Mouse (Mus musculus) adrenal gland, adult (tissue): ENCODE measurements at regions not wholly inside any gene's neighbourhood (a gene's known extent, or its start where the extent isn't known, plus 50 kb on each side); places are given as distances from the start of the nearest gene placed in this dataset.

Source experiments
- DNase-seq, 2 experiments: peaks; one replicate each; pipeline ENCODE4 v3.0.0; 2022 to 2023; ENCODE audit warnings: low spot score in 1 of 2; ENCODE audit not compliant: inconsistent age in 2 of 2

DNA sequence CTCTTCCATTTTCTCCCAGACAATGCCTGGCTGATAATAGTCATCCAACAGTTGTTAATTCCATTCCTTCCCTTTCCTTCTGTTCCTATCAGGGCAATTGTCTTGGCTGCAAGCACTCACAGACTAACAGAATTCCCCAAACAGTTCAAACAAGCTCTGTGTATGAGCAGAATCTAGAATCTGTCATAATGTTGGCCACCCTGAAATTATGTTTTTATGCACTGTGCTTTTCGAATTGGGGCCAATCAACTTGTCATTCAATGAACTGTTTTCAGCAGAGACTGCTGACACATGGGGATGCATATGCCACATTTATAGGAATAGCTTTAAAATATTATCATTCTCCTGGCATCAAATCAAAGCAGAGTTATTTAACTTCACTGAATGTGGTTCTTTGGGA, 235.8 kb upstream of the Tmtc4 start:
- DNase-seq, result no peak

DNA sequence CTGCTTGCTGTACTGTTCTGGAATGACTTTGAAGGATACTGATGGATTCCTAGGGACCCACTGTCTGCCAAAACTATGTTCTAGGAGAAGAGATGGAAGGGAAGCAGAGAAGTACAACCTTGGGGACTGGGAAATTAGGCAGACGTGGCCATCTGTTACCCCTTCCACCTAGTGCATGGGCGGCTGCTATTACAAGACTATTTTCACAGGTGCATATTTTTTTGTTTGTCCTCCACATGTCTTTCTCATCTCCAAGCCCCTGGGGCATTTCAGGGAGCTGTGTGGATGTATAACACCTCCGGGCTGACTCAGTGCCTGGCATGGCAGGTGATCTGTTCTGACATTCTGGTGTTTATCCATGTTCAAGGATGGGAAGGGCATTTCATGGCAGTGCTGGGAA, 226.4 kb upstream of the Tmtc4 start:
- DNase-seq, result no peak

DNA sequence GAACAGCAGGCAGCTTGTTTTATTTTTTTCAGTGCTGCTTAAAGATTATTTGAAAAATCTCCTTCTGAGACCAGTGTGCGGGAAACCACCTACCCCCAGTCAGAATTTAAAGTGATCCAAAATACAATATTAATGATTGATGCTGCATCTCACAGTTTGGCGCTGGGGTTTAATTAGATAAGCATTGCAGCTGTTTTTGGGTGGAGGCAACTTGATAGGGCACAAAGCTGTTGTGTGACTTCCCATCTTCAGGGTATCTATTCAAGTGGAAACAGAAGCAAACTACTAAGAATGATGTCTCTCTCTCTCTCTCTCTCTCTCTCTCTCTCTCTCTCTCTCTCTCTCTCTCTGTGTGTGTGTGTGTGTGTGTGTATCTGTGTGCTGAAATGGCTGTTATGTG, 219.0 kb upstream of the Tmtc4 start:
- DNase-seq, result no peak

DNA sequence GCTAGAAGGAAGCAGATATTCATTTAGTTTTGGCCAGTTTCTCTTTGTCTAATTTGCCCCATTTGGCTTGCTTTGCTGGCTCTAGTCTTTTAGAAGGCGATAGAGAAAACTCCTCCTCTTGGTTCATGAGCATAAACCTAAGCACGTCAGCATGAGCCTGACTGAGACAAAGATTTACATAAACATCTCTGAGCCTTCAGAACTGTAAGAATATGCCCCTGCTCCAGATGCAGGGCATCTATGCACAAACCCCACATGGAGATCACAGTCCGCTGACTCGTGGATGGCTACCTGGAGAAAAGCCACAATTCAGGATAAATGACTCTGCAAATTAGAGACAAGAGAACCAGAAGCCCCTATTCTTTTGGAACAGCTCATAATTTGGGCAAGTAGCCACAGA, 218.5 kb upstream of the Tmtc4 start:
- no peak for DNase-seq

DNA sequence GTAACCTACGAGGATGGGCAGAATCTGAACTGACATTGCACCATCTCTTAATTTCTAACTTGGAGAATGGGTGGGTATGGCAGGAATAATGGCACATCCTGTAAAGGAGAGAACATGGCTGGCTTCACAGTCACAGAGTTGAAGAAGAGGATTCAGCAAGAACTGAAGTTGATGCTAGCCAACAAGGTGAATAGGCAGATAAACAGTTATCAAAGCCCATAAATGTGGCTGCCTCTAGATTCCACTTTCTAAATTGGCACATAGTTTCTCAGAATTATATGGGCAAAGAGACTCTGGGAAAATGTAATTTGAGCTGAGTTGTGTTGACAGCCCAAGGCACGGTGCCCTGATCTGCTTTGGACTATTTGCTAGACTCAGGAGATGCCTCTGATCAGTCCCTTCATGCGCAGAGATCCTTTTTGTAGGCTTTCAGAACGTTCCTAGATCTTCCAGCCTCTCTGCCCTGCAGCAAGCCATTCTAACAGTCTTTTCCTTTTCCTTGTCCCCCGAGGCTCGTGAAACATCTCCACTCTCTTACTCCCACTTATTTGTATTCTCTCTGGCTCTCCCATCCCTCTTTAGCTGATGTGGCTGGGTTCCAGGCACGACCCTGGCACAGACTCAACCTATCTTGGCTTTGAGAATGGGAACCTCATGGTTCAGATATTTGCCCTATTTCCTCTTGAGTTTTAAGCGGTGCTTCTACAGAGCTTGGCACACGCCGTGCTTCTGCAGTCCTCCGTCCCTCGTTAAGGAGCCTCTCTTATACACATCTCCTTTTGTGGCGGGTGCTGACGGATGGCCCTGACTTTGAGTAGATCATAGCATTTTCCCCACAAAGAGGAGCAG, 217.8 kb upstream of the Tmtc4 start:
- peak; percentile 7 to 58 for DNase-seq

DNA sequence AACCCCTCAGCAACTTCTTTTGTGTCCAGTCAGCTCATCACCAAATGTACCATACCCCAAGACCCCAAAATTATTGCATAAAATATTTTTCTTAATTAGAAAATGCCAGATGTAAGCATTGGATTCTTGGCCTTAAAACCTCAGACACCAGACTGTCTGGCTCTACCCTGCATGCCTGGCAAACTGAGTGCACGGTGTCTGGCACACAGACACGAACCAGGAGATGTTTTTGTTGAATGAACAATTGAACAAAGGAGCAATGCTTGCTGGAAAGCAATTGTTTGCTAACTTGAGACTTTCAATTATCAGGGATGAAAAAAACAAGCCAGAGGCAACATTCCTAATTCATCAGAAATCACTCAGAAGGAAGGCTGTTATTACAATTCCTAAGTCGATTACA, 215.3 kb upstream of the Tmtc4 start:
- DNase-seq, result no peak

DNA sequence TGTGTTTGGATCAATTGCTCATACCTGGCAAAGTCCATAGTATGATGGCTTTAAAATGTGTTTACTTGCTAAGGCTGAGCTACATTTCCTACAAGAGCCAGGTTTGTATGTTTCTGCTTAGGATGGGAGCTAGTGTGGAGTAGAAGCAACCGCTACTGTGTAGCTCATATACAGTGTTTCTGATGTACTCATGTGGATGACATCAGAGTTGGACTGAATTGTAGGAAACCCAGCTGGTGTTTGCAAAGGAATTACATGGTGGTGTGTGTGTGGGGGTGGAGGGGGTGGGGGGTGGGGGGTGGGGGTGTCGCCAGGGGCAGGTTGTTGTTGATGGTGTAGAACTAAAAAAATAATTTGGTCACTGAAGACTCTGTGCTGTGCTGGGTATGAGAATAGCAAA, 208.7 kb upstream of the Tmtc4 start:
- DNase-seq, result no peak

DNA sequence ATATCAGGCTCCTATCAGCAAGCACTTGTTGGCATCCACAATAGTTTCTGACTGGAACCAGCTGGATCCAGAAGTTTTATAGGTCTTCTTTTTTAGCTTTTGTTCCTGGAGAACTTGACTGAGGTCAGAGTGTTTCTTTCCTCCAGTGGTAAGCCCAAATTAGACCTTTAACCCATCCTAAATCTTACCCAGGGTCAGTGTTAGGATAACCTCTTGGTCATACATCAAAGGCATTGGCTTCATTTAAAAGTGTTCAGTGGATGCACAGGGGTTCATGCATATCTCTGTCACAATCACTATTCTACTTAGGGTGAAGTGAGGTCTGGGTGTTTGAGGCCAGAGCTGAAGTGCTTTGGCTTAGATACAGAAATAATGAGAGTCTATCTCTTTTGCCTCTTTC, 206.9 kb upstream of the Tmtc4 start:
- DNase-seq, result no peak

DNA sequence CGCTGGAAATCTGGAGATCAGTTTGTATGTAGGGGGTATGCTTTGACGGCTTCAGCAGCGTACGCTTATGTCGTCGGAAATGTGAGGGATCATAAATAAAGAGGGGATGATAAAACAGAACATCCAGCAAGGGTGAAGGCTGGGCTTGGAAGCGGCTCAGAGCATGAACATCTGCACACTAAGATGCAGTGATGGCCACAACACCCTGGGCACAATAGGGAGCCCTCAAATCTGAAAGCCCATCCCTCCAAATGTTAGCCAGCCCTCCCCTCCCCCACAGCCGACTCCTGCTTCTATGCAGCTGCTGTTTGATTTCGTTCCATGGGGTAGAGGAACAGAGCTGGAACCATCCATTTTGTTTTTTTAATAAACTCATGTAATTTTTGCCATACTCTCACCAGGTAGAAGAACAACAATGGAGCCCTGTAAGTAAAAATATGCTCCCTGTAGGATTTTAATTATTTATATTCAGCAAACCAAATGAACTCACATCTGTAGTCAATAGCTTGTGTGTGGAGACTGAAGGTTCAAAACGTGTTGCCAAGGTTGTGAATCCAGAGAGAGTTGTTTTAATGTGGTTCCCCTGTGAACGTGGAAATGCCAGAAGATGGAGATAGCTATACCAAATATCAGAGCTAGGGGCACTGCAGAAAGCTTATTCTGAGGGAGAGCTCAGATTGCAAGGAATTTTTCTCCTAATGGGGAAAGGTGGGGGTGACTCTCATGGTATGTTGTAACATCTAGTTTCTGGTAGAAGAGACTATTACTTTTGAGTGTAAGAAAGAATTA, 203.6 kb upstream of the Tmtc4 start:
- no peak for DNase-seq

DNA sequence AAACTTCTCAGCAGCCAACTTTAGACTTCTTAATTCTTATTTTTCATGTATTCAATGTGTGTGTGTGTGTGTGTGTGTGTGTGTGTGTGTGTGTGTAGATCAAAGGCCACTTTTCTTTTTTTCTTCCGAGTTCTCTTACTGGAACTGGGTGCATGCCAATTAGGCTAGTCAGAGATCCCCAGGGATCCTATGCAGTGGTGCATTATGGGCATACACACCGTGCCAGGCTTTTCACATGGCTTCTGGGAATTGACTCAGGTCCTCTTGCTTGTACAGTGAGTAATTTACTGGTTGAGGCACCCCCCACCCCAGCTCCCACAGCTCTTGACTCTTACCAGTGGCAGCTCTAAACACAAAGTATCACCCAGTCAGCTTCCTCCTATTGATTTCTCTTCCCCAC, 189.3 kb upstream of the Tmtc4 start:
- peak; percentile 10 to 56 for DNase-seq

DNA sequence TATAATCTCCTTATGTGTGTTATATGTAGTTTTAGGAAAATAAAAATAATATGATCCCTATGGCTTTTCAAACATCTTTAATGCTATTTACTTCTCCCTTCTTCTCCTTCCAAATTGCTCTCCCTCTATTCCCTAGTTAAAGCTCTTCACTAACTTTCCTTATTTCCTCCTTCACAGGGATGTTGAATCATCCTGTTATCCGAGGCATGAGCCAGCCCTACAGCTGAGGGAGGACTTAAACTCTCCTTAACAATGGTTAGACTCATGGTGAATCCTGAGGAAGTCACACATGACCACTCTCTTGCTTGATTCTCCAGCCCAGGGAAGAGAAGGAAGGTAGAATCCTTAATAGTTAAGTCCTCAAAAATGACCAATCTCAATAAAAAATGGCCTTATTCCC, 188.0 kb upstream of the Tmtc4 start:
- DNase-seq, result no peak

DNA sequence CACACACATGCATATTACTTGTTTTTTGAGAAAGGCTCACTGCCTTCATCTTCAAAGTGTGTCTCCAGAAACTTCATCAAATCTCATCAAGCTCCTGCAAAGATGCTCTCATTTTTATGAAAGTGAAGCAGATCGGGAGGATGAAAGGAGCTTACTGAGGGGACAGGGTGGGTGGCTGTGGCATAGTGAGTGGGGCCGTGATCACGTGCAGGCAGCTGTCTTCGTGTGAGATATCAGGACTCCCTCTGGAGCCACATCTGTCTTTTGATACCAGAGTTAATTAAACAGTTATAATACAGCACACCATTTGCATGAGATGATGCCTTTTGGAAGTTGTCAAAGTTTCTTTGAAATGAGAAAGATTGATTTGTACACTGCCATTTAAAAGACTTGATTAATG, 180.0 kb upstream of the Tmtc4 start:
- no peak for DNase-seq

DNA sequence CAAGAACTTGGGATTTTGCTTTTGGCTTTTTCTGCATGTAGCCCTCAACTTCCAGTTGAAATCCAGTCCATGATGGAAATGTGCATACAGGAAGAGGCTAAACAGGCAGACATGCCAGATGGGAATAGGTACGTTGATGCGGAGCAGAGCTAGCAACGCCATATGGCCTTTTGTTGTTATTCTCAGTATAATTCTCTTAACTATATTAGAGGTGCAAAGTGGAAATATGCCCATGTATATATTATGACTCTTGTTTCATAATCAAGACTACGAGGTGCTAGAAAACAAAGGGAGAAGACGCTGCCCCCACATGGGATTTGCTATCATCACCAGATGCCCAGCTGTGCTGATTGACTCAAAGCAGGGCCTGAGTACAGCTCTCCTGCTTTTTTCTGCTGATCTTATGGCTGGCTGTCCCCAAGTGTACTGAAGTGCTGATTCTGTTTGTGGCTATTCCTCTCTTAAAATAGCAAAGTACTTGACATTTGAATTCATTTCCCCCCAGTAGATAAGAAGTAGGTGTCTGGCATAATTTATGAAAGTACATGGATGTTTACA, 159.7 kb upstream of the Tmtc4 start:
- DNase-seq, result peak in 1 of 2 experiments; percentile 27

DNA sequence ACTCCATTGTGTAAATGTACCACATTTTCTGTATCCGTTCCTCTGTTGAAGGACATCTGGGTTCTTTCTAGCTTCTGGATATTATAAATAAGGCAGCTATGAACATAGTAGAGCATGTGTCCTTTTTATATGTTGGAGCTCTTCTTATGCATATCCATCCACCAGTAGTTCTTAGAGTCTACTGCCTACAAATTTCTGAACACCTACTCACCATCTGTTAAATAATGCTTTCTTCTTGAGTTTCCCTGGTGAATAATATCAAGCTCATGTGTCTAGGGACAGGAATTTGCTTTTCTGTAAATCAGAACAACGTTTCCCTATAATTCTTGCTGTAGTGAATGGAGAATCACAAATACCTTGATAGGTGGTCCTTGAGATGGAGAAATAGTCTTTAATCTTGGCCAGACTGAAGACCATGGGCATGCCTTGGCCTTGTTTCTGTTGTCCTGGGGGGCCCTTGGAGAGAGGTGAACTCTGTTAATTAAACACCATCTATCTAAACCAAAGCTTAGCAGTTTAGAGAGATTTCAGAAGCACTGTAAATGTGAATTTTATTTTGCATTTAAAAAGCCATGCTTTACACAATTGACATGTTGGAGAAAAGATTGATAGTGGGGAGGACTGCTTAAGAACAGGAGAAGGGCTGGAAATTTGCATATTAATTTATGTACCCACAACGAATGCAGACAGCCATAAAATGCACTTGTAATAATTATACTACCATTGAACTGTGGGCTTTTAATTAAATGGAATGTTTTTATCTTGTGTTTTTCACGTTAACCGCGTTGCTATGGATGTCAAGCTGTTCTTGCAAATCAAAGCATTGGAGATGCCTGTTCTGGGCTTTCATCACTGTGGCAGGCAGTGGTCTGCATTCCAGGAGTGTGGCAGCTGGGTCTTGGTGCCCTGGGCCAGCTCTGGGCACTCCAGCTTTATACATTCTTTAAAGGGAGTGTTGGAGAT, 155.2 kb upstream of the Tmtc4 start:
- DNase-seq, result no peak

DNA sequence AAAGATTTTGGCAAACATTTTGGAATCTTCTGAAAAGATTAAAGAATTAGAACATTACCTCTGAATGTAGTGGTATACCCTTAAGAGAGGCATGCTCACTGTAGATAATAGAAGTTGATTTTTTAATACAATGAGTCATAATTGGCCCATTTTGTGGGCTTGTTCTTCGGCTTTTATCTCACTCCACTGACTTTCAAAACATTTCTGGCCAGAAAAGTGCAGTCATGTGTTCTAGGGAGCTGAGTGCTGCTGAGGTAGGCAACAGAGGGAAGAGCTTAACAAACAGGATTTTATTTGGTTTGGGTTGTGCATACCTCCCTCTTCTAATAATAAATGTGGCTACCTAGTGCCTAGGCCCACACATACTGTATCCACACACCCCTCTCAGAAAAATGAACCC, 150.1 kb upstream of the Tmtc4 start:
- DNase-seq, result peak in 1 of 2 experiments; percentile 35

DNA sequence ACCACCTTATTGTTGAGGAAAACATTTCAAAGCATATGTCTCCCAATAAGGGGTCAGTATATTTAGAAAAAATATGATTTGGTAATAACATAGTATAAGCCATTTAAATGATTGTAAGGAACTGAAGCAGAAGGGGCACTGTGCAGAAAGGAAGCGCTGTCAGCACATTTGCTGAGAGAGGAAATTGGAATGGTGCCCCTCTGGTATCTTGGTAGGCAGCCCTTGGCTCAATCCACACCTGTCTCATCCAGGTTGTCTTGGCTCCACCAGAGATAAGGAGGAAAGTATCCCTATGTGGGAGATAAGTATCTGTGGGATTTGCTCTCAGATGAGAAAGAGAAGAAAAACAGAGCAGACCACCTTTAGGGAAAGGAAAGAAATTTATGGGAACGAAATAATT, 136.5 kb upstream of the Tmtc4 start:
- no peak for DNase-seq

DNA sequence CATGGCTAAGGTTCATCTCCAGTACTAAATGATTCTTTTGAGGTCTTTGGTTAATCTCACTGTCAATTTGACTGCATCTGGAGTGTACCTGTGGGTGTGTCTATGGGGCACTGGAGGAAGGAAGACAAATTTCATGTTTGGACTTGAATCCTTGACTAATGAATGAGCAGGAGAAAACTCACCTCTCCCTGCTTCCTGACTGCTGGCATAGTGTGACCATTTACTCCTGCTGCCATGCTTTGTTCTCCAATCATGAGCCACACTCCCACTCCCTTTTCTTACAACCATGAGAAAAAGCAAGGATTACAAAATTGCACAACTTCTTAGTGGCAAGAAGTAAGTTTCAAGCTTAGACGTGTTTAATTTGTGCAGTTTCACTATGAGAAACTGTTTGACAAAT, 132.5 kb upstream of the Tmtc4 start:
- DNase-seq, result peak in 1 of 2 experiments; percentile 16

DNA sequence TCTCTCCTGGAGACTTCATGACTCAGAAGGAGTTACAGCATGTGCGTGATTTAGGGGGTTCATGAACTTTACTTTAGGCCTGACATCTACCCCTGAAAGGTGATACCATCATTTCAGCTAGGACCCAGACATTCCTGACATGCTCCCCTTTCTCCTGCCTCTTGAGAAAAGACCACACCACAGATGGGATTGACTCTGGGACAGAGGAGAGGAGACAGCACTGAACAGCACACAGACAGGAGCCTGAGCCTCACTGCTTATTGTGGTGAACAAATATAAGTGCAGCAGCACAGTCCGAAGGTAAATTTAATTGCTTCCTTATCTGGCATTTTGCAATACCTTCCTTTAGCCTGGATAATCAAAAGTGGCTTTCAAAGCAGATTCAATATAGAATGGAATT, 126.7 kb upstream of the Tmtc4 start:
- DNase-seq, result no peak

DNA sequence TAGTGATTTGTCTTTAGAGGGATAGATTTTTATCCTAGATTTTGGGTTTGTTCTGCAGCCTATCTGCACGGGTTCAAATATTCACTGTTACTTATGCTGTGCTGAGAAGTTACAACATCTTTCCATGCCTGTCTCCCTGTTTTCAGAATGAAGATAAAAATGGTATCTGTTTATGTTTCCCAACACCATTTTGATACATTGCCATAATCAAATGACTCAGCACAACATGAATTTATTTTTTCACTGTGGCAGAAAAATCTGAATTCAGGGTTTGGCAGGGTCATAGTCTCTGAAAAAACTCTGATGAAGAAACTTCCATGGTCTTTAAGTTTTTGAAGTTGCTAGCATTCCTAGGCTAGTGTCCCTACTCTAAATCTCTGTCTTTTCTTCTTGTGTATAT, 116.5 kb upstream of the Tmtc4 start:
- peak in 1 of 2 experiments; percentile 25 for DNase-seq

DNA sequence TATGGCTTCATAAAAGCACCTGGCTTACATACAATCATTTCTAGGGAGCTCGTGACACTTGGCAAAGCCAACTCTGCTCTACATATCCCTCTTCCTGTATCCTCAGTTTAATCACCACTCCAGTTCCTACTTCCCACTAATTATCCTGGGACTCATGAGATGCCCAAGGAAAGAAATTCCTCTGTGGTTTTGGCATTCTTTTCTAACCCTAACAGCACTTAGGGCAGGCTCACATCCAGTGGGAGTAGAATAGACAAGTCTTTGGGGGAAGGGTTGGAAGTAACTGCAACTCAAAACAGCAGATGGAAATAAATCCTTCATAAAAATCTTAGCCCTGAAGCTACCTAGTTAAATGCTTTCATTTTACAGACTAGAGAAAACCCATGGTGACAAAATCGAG, 112.3 kb upstream of the Tmtc4 start:
- no peak for DNase-seq

DNA sequence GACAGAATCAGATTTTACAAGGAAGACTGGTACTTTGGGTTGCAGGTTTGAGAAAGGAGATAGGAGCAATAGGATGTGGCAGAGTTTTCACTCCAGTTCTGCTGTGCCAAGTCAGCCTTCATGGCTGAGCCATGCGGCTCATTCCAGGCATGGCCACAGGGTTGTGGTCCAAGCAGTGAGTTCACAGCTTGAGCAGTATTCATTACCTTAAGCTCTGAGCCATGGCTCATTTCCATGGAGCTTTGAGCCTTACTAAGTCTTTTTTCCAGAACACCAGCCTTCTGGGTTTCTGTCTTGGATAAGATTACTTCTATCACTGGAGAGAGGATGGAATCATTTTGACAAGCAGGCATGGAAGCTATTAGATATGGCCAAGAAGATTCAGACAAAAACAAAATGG, 98.2 kb upstream of the Tmtc4 start:
- DNase-seq, result no peak
